Mouse (Mus musculus) left cerebral cortex, adult 9 months (tissue): Measurements from ENCODE around the gene Prps1.
A peak's percentile ranks its signal among the peaks of the same experiment; 100 is the strongest.
"Not testable (repeated sequence)": the region's sequence is repeated elsewhere in the genome, so short reads cannot be mapped to it uniquely, and the experiment has no call there.

Experiments used
- DNase-seq, 2 experiments: peaks; one replicate each; pipeline ENCODE4 v3.0.0; 2022; ENCODE audit warnings: low spot score in 2 of 2

The Prps1 gene

DNA sequence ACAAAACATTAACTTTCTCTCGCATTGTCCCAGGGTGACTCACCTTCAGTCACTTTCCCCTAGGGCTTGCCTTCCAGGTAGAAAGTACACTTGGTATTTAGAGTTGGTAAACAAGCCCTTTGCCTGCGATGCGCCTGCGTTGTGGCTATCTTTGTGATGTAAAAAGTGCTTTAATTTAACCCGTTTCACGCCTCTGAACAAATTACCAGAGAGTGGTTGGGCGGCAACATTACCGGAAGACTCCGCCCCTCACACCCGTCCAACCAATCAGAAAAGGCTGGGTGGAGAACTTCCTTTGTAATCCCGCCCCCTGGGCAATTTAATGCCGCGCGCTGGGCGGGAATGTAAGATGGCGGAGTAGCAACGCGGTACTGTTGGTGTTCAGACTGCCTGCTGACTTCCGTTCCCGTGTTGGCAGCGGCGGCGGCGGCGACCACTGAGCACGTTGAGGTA lies at the start of gene Prps1:
Gene Prps1, plus strand, starts transcription at position 335 of the 453 bp plus-strand sequence.
- DNase-seq: peak; percentile 58 to 77

DNA sequence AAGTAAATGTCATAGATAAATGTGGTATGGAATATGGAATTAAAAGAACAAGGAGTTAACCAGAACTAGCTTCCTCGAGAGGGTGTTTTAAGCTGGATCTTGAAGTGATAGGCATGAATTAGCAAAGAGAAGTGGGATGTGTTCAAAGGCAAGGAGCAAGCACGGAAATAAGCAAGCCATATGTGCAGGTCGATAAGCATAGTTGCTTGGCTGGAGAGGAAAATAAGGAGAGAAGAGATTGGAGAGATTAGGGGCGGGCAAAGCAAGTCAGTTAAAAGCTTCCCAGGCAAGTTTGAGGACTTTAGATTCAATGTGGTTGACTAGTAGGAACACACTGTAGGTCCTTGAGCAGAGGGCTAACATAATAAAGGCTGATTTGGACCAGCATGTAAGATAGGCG lies 48.8 kb upstream of the Prps1 start:
- no peak for DNase-seq

DNA sequence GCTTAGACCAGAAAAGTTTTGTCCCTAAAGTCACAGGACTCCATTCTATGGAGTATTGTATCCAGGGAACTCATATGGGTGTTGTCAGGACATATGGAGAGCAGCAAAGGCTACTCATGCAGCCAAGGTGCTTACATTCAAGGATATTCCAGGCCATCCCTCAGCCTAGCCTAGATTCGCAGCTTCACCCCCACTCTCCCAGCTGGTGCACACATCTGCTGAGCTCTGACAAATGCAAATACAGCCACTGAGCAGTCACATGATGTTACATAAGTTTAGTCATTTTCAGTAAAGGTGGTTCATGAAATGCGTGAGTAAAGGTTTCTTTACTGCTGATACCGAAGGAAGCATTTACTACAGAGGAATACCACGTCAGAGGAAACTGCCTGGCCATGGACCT lies 37.9 kb upstream of the Prps1 start:
- DNase-seq: peak in 1 of 2 experiments; percentile 57

DNA sequence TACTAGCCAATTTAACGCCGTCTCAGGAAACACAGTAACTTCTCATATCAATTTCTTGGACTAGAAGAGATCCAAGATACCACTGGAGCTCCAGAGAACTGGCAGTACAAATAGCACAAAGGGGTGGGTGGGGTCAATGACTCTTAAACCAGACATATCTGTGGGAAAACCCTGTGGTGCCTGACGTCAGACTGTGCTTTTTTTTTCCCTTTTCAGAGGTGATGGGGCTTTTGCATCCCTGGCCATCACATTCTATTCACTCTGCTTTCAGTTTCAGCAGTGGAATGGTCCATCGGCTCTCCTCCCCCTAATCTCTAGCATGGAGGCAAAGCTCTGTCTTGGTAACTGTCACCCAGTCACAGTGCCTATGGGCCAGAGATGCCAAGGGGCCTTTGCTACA lies 29.3 kb upstream of the Prps1 start:
- DNase-seq: no peak

DNA sequence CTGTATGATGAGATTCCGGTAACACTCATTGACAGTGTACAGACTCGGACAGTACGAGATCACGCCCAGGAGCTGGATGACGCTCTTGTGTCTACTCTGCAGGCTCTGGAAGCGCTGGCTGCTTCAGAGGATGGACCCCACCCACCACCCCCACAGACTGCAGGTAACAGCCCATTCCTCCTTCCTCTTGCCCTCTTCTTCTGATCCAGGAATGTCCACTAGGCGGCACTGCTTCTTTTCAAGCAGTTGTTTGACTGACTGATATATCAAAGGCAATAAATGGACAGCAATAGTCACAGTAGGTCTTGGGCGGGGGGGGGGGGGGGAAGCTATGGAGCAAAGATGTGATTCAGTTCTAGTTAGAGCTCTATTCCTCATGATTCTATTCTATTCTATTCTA lies 28.2 kb upstream of the Prps1 start:
- no peak for DNase-seq

DNA sequence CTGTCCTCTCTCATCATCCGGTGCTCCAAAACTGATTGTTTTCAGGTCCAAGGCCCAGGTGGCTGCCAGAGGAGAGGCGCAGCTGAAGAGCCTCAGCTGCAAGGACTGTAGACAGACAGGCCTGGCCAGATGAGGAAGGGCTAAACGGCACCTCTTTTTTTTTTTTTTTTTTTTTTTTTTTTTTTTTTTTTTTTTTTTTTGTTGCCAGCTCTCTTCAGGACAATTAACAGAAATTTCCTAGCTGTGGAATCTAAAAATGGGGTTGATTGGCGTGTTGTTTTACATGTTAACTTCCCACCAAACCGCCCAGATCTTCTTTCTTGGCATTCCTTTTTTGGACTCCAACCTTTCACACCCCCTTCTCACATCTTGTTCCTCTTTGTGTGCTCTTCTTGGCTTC lies 26.4 kb upstream of the Prps1 start:
- DNase-seq: no peak

DNA sequence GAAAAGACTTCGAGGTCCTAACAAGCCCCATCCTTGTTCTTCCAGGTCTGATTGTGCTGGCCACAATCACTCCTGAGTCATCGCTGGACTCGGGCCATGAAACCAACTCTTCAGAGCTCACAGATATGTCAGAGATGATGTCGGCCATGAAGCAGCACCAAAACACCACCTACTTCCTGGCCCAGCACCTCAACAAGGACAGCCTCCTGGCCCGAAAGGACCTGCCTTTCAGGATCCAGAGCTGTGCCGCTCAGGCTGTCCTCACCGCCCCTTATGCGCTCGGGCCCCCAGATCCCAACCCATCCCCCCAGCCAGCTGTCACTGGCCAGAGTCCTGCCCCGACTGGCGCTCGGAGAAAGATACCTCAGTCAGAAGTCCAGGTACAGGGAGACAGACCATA lies 25.9 kb upstream of the Prps1 start:
- peak in 1 of 2 experiments; percentile 7 for DNase-seq

DNA sequence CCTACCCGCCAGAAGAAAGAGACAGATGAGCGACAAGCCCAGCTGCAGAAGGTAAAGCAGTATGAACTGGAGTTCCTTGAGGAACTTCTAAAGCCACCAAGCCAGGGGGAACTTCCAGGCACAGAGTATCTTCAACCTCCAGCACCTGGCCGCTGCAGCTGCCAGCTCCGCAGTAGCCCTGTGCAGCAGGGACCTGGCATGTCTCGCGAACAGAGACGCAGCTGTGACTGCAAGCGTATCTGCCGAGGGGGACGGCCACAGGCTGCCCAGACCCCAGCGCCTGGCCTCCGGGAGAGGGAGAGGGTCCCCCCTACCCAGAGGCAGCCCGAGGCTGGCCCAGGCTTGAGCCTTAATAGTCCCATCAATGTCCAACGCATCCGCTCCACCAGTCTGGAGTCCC lies 24.4 kb upstream of the Prps1 start:
- no peak for DNase-seq

DNA sequence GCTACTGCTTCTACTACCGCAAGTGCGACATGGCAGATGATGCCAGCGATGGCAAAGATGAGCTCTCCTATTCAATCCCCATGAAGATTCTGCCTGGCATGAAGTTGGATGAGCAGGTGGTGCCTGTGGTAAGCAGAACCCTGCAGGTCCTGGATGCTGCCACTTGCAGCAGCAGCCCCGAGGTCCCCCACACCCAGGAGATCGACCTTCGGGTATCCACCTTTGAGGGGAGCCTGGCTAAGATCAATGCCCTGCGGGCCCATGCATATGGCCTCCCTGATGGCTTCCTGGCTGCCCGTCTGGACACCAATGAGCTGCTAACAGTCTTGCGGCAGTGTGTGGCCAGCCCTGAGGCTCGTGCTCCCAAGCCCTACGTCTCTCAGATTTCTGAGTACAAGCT lies 23.6 kb upstream of the Prps1 start:
- no peak for DNase-seq

DNA sequence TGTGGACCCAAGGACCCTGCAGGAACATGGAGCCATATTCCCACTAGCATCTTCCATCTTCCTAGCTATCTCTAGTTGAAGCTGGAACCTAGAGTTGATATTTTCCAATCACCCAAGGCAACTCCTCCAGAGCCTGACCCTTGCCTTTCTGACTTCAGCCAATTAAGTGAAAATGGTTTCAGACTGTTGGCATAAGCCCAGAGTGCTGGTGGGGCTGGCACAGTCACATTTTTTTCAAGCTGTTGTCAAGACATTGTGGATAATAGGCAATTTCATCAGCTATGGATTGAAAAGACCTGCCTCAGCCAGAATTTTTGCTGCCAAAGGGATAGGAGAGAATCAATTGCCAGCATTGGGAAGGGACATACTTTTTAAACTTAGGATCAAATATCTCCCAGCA lies 18.5 kb upstream of the Prps1 start:
- no peak for DNase-seq

DNA sequence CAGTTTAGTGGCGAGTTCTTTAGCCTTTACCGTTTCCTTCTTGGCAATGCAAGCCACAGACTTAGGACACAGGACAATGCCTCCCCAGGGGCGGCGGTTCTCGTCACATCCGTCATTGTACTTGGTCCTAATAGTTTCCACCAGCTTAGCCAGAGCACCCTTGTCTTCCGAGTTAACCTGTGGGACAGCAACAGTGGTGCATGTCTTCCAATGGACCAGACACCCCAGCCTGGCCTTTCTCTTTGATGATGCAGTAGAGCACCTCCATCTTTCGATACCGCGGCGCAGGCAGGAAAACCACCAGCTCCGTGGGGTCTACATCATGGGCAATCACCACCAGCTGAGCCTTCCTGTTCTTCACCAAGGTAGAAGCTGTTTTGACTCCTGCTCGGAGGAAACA lies 10.9 kb upstream of the Prps1 start:
- no peak for DNase-seq

DNA sequence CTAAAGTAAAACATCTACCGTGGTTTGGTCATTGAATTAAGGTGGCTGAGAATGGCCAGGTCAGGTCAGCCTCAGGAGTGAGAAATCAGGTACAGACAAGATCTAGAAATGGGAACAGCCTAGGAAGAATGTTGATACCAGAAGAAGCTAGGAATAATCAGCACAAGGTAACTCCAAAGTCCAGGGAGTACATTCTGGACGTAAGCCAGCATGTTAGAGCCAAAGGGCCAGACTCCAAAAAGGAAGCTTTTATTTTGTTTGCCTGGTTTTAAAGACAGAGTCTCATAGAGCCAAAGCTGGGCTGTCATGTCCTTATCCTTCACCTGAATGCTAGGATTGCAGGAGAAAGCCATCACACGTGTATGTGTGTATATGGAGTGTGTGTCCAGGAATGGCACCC lies 6.3 kb upstream of the Prps1 start:
- no peak for DNase-seq

DNA sequence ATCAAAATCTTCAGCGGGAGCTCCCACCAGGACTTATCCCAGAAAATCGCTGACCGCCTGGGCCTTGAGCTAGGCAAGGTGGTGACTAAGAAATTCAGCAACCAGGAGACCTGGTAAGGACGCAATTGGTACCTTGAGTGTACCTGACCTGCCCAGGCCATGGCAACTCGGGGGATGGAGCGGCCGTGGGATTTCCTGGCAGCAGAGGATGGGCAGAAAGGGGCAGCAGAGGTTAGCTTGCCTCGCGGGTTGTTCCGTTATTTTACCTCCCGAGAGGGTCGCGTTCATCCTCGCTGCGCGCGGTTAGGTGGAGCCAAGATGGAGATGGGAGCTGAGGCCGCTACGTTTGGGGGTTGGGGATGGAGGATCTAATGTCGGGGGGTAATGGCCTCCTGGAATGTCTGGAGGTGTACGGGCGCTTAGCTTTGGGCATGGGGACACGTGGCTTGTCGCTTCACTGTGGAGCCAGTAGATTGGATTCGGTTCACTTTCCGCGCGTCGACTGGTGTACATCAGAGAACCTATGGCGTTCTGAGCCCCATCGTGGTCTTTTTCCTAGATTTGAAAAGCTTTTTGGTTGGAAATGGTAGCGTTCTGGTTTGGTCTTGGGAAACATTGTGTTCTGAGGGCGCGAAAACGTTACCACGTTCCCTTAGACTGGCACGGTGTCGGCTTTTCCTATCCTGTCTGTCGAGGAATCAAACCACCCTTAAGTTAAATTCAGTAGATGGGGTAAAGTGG lies 508 bp downstream of the Prps1 start:
- peak in 1 of 2 experiments; percentile 10 for DNase-seq

DNA sequence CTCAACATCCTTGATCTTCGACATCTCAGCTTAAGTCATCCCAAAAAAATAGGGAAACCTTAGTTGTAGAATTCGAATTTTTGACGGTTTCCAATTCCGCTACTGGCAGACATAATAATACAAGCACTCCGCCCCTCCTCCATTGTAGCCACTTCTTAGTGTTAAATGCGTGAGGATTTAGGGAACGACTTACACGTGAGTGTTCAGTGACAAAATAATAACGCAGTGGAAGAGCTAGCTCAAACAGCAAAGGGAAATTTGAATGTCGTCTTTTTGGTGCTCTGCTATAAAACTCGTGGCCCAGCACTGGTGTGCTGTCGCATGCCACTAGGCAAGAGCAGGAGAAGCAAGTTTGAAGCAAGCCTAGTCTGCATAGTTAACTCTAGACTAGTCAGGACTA lies 1.1 kb downstream of the Prps1 start:
- DNase-seq: no peak

DNA sequence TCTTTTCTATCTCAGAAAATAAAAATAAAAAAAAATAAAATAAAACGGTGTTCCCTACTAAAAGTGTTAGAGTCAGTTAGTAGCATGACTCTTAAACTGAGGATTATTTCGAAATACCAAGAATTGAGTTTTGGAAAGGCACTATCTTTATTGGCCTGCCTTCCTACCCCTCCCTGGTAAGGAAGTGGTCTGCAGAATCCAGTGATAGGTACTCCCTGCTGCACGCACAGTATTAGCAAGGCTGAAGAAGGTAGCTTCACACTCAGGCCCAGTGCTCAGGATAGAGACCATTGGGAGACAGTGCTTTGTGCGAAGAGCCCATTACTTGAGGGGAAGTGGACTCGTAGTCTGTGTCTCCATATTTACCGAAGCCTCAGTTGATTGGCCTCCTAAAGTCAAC lies 21.8 kb downstream of the Prps1 start:
- DNase-seq: no peak

DNA sequence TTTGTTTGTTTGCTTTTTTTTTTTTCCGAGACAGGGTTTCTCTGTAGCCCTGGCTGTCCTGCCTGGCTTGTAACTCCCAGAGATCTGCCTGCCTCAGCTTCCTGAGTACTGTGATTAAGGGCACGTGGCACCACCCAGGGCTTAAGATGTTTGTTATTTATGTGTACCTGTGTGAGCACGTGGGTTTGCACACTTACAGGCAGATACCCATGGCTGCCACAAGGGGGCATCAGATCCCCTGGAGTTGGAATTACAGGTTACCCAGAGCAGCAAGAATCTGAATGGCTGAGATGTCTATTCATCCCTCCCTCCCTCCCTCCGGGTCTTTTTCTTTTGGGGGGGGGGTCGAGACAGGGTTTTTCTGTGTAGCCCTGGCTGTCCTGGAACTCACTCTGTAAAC lies 22.8 kb downstream of the Prps1 start:
- peak in 1 of 2 experiments; percentile 21 for DNase-seq

DNA sequence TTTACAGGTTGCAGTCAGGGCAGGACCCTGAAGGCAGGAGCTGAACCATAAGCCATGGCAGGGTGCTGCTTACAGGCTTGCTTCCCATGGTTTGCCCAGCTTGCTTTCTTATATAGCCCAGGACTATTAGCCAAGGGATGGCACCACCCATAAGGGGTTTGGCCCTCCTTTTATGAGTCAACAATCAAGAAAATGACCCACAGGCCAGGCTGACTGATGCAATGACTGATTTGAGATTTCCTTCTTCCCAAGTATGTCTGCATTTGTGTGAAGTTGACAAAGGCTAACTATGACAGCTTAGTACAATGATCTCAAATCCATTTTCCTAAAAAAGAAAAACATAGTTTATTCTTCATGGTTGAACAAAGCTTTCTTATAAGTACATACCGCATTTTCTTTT lies 32.8 kb downstream of the Prps1 start:
- no peak for DNase-seq

DNA sequence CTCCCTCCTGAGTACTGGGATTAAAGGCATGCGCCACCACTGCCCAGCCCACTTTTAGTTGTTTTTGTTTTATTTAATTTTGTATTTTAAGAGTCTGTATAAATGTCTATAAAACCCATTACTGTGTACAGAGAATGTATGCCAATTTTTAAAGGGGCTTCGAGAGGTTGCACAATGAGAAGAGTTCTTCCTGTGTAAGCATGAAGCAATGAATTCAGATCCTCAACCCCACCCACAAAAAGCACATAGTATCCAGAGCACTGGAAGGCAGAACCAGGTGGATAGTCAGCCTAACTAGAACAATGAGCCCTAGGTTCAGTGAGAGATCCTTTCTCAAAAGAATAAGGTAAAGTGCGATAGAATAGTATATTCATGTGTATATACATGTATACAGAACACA lies 33.8 kb downstream of the Prps1 start:
- DNase-seq: no peak

DNA sequence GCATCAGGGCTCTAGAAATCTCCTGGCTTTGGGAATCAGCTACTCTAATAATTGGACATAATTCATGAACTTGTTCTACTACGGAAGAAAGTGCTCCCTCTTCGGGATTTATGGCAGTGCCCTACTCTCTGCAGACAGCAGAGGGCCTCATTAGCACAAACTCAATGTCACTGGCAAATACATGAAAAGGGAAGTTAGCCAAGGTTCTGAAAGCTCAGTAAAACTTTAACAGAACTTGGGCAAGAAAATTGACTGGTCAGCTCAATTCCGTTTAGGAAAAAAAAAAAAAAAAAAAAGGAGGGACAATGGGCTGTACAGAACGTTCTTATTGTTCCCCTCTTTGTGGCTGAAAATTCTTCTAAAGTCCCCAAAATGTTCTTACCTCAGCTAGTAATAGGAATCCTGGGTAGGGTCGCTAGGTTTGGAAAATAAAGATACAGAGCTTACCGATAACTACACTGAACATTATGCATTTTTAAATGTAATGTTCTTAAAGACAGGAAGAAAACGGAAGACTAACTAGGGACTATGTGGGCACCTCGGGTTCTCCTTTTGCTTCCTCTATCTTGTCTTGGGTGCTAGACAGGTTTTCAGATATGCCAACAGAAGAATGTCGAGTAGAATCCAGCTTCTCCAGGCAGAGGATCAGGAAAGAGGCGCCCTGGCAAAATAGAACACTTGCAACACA lies 35.6 kb downstream of the Prps1 start:
- DNase-seq: peak in 1 of 2 experiments; percentile 43

DNA sequence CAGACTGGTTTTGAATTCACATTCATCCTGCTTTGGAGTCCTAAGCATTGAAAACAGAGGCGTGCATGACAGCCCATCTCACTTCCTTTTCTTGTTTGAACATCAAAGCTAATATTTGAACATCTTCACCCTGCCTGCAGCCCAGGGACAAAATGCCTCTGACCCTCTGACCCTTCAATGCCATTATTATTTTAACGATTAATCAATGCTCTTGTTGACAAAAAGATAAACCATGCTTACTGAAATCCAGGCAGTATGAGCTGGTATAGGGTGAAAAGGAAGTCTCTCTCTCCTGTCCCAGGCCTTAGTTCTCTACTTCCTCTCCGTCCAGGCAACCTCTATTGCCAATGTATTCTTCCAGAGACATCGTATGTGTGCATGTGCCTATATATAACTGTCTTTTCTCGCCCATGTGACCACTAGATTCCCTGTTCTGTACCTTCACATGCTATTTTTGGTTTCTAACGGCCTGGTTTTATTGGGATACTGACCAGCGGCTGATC lies 37.2 kb downstream of the Prps1 start:
- no peak for DNase-seq

DNA sequence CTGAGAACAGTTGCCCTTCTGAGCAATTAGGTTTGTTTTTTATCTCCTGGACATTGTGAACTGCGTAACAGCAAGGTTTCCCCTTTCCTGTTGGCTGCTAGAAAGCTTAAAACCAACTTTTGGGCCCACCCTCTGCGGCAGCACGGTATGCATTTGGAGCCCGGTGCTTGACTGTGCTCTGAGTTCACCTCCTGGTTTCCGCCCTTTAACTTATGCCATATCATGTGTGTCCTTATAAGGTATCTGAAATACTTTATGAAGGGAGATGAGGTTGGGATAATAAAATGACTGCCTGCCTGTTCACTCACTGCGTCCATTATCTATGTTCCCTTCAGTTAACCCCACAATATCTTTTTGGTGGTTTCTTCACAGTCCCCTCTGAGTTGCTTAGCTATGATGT lies 37.8 kb downstream of the Prps1 start:
- no peak for DNase-seq

DNA sequence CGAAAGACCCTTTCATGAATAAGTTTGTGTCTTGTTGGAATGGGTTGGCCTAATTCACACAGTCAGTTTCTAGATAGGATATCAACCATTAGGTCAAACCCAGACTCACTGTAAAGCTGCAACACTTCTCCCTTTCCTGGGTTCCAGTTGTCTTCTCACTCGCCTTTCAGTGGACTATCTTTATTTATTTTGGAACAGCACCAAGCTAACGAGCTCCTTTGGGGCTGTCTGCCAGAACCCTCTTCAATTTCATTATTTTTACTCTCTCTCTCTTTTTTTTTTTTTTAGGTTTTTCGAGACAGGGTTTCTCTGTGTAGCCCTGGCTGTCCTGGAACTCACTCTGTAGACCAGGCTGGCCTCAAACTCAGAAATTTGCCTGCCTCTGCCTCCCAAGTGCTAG lies 42.0 kb downstream of the Prps1 start:
- DNase-seq: not testable (repeated sequence)

DNA sequence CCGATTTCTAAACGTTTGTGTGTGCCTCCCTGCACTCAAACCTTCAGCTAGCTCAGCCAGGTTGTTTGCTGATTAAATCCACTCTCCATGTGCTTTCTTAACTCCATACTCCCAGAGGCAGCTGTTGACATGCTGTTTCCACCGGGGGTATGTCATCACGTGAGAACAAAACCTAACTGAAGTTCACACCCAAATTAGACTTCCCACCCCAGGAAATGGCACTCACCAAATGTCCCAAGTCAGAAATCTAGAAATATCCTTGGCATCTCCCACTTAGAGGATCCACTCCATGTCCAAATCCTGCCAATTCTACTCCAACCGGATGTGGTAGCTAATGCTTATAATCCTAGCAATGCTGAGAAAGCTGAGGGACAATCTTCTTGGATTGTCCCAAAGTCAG lies 43.9 kb downstream of the Prps1 start:
- no peak for DNase-seq
